Mouse (Mus musculus) adrenal gland, adult 8-10 months (tissue): Measurements from ENCODE around the gene Tbc1d10c. TPM values are rescaled to one million over a fixed set of nuclear protein-coding genes. Genes with fewer than 3 reads are reported as not detected.

ENCODE experiments used
- DNase-seq: peaks from one replicate; pipeline ENCODE4 v3.0.0; 2022
- total RNA-seq, 4 experiments: library from RNA; stranded (reverse); gene quantifications; 2 replicates each; pipeline ENCODE4 v1.2.4; 2022

Gene Tbc1d10c
- total RNA-seq, 4 experiments from 2014 or later = 1.6 to 2.8 (median 1.9) TPM

GRCm38 (mm10) chr19:4156771-4157170 is 34.3 kb downstream of the Tbc1d10c start:
- DNase-seq = no peak

GRCm38 (mm10) chr19:4156073-4156579 is 35.0 kb downstream of the Tbc1d10c start:
- DNase-seq = no peak

GRCm38 (mm10) chr19:4155223-4156072 is 35.6 kb downstream of the Tbc1d10c start:
- no peak for DNase-seq

- DNase-seq = no peak
These were observed 36.5 kb downstream of the Tbc1d10c start for GRCm38 (mm10) chr19:4154437-4155222.

GRCm38 (mm10) chr19:4153232-4153654 is 37.8 kb downstream of the Tbc1d10c start, which contains the start of gene Ptprcap:
Gene Ptprcap, plus strand, starts transcription at chr19:4153604.
- no peak for DNase-seq

- no peak for DNase-seq
These were observed 38.4 kb downstream of the Tbc1d10c start for GRCm38 (mm10) chr19:4152445-4153231.

GRCm38 (mm10) chr19:4151898-4152297 is 39.2 kb downstream of the Tbc1d10c start:
- DNase-seq = no peak

- no peak for DNase-seq
These were observed 39.6 kb downstream of the Tbc1d10c start for GRCm38 (mm10) chr19:4151488-4151860.

GRCm38 (mm10) chr19:4150567-4151487 is 40.3 kb downstream of the Tbc1d10c start:
- DNase-seq = no peak

- no peak for DNase-seq
These were observed 41.2 kb downstream of the Tbc1d10c start for GRCm38 (mm10) chr19:4149764-4150461.

GRCm38 (mm10) chr19:4149283-4149682 is 41.8 kb downstream of the Tbc1d10c start:
- no peak for DNase-seq

- no peak for DNase-seq
These were observed 42.3 kb downstream of the Tbc1d10c start for GRCm38 (mm10) chr19:4148819-4149218.

GRCm38 (mm10) chr19:4148491-4148806 is 42.6 kb downstream of the Tbc1d10c start, which contains the start of gene Coro1b:
Gene Coro1b, plus strand, starts transcription at chr19:4148619.
- peak; percentile 96 for DNase-seq

GRCm38 (mm10) chr19:4147782-4148490 is 43.1 kb downstream of the Tbc1d10c start:
- DNase-seq = no peak

- no peak for DNase-seq
These were observed 44.1 kb downstream of the Tbc1d10c start for GRCm38 (mm10) chr19:4147022-4147405.

GRCm38 (mm10) chr19:4146366-4147021 is 44.6 kb downstream of the Tbc1d10c start:
- DNase-seq = no peak

- no peak for DNase-seq
These were observed 45.1 kb downstream of the Tbc1d10c start for GRCm38 (mm10) chr19:4145936-4146335.

GRCm38 (mm10) chr19:4144550-4145498 is 46.3 kb downstream of the Tbc1d10c start:
- DNase-seq = no peak
